In the genomic region with DNA sequence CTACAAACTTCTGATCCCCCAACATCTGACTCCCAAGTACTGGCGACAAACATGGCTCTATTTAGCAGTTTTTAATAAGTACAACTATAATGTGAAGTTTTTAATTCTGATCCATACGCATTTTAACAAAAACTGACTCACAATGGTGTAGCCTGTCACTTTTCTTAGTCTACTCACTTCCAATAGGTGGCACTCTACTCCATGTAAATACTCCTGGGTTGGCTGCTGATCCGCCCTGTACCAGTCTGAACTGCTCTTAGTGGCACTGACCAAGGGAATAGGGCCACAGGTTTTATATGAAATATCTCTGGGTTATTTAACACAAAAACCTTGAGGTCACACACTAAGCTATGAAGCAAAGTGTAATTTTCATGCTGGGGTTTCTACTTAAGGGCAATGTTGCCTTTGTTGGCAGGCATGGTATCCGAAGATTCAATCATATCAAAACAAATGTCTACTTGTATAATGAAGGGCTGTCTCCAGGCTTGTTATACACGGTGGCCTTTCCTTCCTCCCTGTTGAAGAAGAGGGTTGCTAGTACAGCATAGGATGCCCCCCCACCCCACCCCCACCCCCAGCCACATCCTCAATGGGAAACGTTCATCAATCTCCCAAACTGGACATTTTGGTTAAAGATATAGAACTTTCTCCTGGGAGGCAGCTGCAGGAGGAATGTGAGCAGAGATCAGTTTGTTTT, we compare ENCODE assay signal across 8 mouse cellular contexts.
DNase-seq lines count a peak whose midpoint lies in the region; ATAC-seq and TF ChIP-seq lines count a peak whose summit lies in the region.

No protein-coding gene starts in this region.

- H3K4me2 ChIP-seq in lung, embryonic 15.5 days, result no peak overlapping the region

- H3K36me3 ChIP-seq in kidney, adult 2 months (ENCODE audit: control insufficient read depth, insufficient read depth, low read length), result peaks cover 5% of the 10 kb centered on the region
- H3K36me3 ChIP-seq in lung, embryonic 15.5 days, result no peaks in the 10 kb centered on the region

- H3K4me1 ChIP-seq in kidney, adult 2 months (ENCODE audit: control insufficient read depth, insufficient read depth, low read length), result peaks cover 4% of the 10 kb centered on the region; the same call in 1 of the 2 replicates
- H3K4me1 ChIP-seq in lung, embryonic 15.5 days, result peaks cover under 1% of the 10 kb centered on the region; the same call in 1 of the 2 replicates

- H3K27me3 ChIP-seq in kidney, adult 2 months (replicated peaks; ENCODE audit: control insufficient read depth, insufficient read depth, low read length), result no peaks in the 10 kb centered on the region
- no peaks in the 10 kb centered on the region for H3K27me3 ChIP-seq in lung, embryonic 15.5 days

- no peak for TF ChIP-seq POLR2A in kidney, adult 2 months (IDR thresholded peaks at IDR 0.05; ENCODE audit: low read depth, low read length)

- peak; percentile 38 to 40 for DNase-seq in spleen, postnatal 36 days (ENCODE audit: low spot score in 2 of 2)
- DNase-seq in spleen, postnatal 4 days (ENCODE audit: low spot score in 2 of 2), result no peak
- DNase-seq in adrenal gland, postnatal 36 days, result peak; percentile 28 to 51
- DNase-seq in heart, adult 9 months (ENCODE audit: low spot score in 2 of 2), result peak; percentile 17 to 26
- peak; percentile 78 for DNase-seq in kidney, adult 2 months
- peak; percentile 9 for DNase-seq in retina, postnatal 7 days (ENCODE audit: low read depth, low spot score)
- DNase-seq in right cerebral cortex, postnatal 14 days, result no peak

- ATAC-seq in lung, embryonic 15.5 days (ENCODE audit: borderline replicate concordance, extremely low read depth, low FRiP score, low TSS enrichment), result peak; percentile 62; the same call in 1 of the 2 replicates

- no peak overlapping the region for H3K9ac ChIP-seq in lung, embryonic 15.5 days

- no peak overlapping the region for H3K27ac ChIP-seq in kidney, adult 2 months (ENCODE audit: insufficient read depth, low read depth, low read length)
- H3K27ac ChIP-seq in lung, embryonic 15.5 days, result no peak overlapping the region

- TF ChIP-seq CTCF in kidney, adult 2 months (conservative IDR thresholded peaks at IDR 0.05; ENCODE audit: insufficient read depth, insufficient read length, low read depth, low read length), result peak; percentile 66

- 39% methylated on average over 6 of the region's 6 CpGs for WGBS in kidney, adult 2 months
- 51% methylated on average over 6 of the region's 6 CpGs for WGBS in lung, embryonic 15.5 days

- no peaks in the 10 kb centered on the region for H3K9me3 ChIP-seq in lung, embryonic 15.5 days

- no peak overlapping the region for H3K4me3 ChIP-seq in kidney, adult 2 months (ENCODE audit: insufficient read depth, low read depth, low read length)
- no peak overlapping the region for H3K4me3 ChIP-seq in lung, embryonic 15.5 days

Comparison
In these comparisons a context has a peak if more than half of its experiments do, and no peak if none do; other contexts are left out.
1. DNase-seq: peak in spleen, postnatal 36 days (2 of 2), adrenal gland, postnatal 36 days (2 of 2), heart, adult 9 months (2 of 2), kidney, adult 2 months (single experiment) and retina, postnatal 7 days (single experiment); none in spleen, postnatal 4 days (0 of 2) and right cerebral cortex, postnatal 14 days (single experiment).